Mouse (Mus musculus): ENCODE results near the gene Cul9.
"Not testable (repeated sequence)": the region's sequence is repeated elsewhere in the genome, so short reads cannot be mapped to it uniquely, and the experiment has no call there.

The Cul9 gene

DNA sequence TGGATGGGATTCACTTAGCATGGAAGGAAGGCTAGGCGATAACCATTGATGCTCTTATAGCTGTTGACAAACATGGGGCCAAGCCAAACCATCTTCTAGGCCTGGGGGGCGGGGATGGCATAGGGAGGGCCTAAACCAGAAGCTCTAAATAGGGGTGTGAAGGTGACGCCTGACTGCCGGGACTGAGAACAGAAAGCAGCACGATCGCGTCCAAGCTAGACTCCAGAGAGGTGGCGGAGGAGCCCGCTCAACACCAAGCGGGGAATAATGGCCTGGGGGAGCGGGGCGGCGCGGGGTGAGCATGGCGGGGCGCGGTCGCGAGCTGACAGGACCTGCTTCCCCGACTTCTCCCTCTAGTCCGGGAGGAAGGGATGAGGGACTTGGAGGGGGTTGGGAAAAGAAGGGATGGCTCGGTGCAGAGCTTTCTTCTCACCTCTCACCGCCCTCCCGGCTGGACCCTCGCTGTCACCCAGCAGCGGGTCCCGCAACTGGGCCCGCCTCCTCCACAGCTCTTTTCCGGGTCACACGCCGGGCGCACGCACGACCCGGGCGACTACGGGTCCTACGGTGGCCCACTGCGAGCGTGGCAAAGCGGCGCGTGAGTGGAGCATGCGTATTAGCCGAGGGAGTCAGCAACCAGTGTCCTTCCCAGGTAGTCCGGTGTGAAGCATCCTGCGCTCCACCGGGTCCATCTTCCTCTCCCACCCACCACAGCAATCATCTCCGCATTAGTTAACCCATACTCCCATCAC lies at the start of gene Cul9:
Gene Cul9 (minus strand): TSS at position 576 of the 752 bp plus-strand sequence.
- peak; percentile 58 for DNase-seq (ENCODE audit: low read depth, low spot score)

DNA sequence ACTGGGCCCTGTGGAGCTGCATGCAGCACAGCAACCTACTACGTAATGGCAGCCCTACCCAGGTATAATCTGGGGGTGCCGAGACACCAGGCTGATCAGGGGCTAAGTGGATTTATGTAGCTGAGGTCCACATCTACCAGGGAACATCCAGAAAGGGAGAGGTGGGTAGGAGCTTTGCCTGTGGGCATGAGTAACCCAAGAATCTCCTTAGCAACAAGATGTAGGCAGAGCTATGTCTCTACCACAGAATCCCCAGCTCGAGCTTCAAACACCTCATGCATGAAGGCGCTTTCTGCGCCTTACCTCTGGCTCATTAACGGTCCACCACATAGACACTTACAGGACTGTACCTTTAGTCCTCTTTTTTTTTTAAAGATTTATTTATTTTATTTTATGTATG lies 49.1 kb upstream of the Cul9 start:
- no peak for DNase-seq (ENCODE audit: low read depth, low spot score)

DNA sequence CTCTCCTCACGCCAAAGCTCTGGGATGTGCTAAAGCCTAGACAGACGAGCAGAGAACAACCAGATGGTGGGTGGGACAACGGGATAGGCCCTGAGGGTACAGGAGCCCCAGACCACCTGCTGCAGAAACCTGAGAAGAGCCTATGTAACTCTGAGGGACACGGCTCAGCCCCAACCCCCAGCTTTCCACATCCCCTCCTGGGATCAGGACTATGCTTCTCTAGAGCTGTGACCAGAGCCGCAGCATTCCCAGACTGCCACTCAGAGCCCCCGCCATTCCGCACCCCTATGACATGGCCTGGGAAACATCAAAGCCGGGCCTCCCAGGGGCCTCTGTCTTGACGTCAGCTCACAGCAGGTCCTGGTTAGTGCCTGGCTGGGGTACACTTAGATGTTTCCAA lies 48.4 kb upstream of the Cul9 start:
- DNase-seq (ENCODE audit: low read depth, low spot score) = no peak

DNA sequence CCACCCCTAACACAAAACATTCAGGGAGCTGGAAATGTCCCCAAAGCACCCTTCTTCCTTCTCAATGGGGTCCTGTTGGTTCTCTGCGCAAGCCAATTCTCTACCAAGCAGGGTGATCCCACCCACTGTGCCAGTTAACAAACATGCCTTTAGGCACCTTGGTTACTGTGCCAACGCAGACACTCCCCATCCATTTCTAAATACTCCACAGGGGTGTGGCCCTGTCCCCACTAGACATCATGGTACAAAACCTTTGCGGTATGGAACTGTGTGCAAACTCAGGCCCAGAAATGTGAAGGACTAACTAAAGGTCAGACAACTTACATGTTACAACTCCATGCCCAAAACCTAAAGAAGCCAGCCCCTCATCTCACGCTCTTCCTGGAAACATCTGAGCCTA lies 46.9 kb upstream of the Cul9 start:
- no peak for DNase-seq (ENCODE audit: low read depth, low spot score)

DNA sequence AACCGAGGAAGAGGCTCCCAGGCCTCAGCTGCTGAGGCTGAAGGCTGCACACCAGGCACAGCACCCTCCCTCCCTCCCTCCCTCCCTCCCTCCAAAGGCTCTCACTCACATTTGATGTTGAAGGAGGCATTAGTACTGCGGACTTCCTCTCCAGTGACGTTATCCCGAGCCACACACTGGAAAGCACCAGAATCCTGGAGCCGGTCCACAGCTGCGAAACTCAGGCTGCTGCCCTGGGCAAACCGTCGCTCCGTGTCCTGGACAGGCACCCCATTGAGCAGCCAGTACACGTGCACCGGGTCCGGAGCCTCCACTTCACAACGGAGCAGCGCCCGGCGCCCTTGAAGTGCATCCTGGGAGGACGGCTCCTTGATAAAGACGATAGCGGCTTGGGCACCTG lies 45.2 kb upstream of the Cul9 start:
- no peak for DNase-seq (ENCODE audit: low read depth, low spot score)

DNA sequence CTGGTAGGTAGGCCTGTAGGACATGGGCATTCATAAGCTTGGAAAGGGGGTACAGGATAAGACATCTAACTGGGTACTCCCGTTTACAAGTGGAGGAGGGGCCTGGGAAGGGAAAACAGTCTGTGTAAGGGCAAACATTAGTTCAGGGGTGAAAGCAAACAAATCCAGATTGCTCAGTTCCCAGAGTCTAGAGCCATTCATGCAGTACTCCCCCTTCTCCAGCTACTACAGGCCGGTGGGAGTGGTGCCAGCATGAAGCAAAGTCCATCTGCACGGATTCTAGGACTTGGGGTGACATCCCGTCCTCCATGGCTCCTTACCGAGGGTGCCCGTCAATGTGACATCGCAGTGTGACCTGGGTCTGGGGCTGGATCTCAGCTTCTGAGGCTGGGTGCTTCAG lies 44.3 kb upstream of the Cul9 start:
- DNase-seq (ENCODE audit: low read depth, low spot score) = no peak

DNA sequence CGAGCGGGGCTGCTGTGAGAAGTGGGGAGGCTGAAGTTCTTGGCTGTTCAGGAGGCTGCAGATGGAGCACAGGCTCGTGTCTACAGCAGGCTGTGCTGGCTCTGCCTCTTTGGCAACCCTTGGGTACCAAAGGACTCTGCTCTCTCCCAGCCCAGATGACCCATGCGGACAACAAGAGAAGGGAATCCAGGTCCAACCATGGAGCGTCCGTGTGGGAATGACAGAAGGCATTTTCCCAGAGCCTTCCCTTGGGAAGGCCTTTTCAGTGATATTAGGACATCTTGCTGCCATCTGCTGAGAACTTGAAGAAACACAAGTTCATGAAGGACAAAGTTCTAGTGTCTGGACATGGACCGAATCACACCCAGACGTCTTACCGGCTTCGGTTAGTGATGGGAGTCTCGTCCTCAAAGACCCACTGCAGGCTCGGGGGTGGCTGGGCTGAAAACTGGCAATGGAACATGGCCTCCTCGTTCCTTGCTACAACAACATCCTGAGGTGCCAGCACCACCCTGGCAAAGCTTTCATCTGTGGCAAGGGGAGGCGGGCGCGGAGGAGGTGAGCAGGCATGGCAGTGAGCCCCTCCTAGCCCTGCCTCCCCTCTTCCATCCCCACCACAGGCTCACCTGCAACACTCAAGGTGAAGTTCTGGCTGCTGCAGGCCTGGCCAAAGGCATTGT lies 43.6 kb upstream of the Cul9 start:
- no peak for DNase-seq (ENCODE audit: low read depth, low spot score)

DNA sequence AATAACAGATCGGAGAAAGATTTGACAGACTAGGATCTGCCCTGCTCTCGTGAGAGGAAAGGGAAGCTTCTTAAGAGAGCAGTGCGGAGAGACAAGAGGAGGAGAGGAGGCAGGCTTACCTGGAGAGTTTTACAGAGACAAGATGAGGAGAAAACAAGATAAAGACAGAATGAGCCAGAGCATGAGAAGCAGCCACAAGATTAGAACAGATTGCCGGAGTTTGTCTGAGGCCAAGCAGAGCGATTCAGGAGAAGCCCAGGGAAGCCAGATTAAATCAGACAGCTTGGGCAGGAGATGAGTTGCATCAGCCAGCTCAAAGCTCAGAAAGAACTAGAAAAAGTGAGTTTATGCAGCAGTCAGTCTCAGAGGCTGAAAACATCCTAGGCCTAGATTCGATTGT lies 42.7 kb upstream of the Cul9 start:
- no peak for DNase-seq (ENCODE audit: low read depth, low spot score)

DNA sequence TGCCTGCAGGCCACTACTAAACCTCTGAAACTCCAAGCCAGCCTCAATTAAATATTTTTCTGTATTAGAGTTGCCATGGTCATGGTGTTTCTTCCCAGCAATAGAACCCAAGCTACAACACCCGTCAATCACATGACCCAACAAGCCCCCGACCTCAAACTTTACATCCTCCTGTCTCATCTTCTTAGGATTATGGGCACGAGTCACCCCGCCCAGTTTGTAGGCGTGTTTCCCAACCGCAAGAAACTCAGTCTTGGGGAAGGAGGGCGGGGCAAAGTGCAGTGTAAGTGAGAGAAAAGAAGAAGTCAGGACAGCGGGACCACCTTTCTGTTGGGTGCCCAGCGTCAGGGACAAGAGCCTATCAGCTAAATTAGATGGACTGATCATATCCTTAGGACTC lies 42.0 kb upstream of the Cul9 start:
- DNase-seq (ENCODE audit: low read depth, low spot score) = no peak

DNA sequence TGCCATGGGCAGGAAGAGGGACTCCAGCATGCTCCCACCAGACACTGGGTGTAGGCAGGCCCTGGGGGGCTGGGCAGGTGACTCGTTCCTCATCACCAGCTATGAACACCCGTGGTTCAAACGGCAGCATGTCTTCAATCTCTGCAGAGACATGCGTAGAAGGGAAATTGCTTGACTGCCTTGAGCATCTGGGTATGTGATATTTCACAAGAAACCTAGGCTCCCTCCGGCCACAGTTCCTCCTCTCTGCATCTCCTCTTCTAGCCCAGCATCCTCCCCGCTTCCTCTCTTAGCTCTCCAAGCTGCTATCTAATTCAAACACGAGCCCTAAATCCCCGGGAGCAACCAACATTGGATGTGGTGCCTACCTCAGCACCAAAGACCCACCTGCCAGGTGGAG lies 40.1 kb upstream of the Cul9 start:
- DNase-seq (ENCODE audit: low read depth, low spot score) = no peak

DNA sequence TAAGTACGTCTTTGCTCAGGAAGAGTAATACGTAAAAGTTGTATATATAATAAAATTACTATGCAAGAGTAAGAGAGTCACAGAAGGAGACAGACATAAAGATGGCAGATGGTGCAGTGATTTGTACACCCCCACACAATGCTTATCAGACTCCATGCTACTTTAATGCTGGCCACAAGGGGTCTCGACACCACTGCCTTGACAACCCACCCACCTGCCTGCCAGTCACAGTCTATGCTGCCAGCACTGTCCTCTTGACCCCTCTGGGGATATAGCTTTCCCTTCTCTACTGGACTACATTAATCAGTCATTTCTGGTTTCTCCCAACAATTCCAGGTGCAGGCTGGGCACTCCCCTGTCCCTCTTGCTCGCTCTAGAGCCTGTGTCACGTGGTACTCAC lies 32.5 kb upstream of the Cul9 start:
- DNase-seq (ENCODE audit: low read depth, low spot score) = no peak

DNA sequence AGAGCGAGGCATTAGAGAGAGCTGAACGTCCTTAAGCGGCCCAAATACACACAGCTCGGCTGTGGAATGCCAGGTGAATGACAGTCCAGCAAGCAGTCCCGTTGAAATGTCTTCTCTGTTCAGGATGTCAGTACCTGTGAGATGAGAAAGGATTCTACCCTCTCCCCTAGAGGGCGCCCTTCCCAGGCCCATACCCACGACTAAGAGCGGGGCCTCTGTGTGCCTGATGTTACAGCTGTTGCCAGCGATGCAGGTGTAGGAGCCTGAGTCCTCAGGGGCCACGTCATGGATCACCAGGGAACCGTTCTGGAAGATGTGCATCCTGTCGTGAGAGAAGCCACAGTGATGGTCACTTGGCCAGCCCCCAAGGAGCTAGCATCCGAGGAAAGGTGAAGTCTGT lies 29.9 kb upstream of the Cul9 start:
- peak; percentile 59 for DNase-seq (ENCODE audit: low read depth, low spot score)

DNA sequence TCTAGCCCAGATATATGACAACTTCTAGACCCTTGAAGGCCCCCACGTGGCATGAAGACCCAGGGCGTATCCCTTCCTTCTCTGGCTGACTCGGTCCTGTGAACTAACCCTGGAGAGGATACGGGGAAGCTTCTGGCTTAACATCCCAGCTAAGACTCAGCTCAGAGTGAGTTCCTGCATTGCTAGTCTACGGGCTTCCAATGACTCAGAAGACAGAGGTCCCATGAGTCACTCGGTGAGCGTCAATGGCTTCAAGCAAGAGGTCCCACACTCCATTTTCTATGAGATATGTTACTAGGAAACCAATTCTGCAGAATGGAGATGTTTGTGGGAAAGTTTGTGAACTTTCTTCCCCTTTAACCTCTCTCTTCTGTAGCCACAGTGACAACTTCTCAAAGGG lies 28.3 kb upstream of the Cul9 start:
- no peak for DNase-seq (ENCODE audit: low read depth, low spot score)

DNA sequence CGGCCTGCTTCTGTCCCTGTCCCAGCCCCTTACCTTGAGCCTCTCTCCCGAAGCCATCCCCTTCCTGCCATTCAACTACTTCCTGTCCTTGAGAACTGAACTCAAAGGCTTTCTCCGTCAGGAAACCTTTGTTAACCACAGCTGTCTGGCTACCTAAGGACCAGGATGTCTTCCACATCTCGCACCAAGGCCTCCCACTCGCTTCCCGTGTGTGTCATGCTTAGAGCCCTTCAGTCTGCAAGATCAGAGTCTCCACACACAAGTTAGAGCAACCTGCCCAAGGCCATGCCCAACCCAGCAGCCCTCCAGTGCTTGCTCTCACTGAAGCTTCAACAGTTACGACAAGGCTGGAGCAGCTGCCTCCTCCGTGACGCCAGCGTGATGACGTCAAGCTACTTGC lies 24.8 kb upstream of the Cul9 start:
- DNase-seq (ENCODE audit: low read depth, low spot score) = no peak

DNA sequence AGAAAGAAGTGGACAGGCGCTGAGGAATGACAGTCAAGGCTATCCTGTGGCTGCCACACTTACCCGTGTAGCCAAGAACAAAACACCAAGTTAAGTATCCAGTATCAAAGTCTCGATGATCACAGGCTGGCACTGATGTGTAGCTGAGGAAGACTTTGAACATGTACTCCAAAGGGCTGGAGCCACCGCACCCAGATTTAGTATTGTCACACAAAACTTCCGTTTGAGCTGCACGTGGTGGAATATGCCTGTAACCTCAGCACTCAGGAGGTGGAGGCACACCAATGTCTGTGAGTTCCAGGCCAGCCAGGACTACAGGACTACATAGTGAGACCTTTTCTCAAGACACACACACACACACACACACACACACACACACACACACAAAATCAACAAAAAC lies 13.0 kb upstream of the Cul9 start:
- DNase-seq (ENCODE audit: low read depth, low spot score) = no peak

DNA sequence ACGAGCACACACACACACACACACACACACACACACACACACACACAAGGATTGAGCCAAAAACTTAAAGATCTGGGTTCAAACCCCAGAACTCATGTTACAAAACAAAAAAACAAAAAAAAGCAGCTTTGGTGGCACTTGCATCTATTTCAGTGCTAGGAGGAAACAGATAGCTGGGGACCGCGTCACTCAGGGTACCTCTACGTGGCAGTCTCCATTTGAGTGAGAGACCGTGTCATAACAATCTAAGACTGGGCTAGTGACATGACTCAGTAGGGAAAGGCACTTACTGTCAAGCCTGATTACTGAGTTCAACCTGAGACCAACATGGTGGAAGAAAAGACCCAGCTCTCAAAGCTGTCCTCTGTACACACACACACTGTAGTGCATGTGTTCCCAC lies 12.0 kb upstream of the Cul9 start:
- no peak for DNase-seq (ENCODE audit: low read depth, low spot score)

DNA sequence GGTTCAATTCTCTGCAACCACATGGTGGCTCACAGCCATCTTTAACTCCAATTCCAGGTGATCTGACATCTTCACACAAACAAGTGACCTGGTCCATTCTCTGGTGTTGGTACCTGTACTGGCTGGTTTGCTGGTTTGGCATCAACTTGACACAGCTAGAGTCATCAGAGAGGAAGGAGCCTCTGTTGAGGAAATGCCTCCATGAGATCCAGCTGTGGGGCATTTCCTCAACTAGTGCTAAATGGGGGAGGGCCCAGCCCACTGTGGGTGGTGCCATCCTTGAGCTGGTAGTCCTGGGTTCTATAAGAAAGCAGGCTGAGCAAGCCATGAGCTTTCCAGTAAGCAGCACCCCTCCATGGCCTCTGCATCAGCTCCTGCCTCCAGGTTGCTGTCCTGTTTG lies 11.1 kb upstream of the Cul9 start:
- not testable (repeated sequence) for DNase-seq (ENCODE audit: low read depth, low spot score)

DNA sequence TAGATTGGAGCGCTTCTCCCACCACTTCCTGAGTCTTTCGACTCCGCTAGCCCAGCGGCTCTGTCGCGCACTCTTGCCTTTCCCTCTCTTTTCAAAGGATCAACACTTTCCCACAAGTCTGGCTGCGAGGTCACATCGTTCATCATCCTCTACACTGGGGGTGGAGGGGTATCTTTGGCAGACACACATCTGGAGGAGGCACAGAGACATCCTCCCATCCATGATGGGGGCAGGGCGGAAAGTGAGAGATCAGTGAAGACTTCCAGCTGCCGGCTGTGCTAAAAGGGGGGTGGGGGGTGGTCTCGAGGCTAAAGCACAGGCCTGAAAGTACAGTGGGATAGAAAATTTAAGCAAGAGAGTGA lies 10.4 kb upstream of the Cul9 start:
- peak; percentile 56 for DNase-seq (ENCODE audit: low read depth, low spot score)

DNA sequence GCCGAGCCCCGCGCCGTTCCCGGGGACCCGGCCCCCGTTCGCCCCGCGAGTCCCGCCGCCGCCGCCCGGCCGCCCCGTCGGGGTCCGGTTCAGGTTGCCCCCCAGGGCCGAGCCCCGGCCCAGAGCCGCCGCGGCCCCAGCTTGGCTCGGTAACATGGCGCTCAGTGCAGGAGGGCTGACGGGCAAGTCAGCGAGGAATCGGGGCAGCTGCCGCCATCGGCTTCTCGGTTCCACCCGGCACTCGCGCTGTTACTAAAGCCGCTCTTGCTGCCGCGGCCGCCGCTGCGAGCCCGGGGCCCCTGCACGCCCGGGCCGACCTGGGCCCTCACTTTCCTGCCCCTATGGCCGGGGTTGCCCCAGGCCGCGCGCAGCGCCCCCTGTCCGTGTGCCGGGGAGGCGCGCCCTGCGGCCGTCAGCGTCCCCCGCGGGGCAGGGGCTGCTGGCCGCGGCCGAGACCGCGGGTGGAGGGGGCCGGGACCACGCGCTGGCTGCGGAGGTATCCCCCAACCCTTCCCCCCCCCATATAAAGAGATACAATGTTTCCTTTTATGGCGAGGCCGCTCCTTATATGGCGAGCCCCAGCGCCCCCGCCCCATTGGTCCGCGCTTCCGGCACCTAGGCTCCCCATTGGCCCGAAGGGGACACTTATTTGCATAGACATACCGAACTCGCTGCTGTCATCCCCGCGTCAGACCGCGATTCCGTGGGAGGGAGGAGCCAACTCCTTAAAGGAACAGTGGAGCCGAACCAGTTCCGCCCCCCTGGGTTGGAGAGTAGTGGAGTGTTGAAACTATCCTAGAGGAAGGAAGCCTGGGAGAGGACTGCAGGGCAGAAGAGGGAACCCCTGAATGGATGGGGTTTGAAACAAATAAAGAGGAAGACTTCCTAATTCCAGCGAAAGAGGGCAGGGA lies 9.7 kb upstream of the Cul9 start, which contains the start of gene Srf:
Gene Srf (minus strand): TSS at position 503 of the 911 bp plus-strand sequence.
- DNase-seq (ENCODE audit: low read depth, low spot score) = peak; percentile 98

DNA sequence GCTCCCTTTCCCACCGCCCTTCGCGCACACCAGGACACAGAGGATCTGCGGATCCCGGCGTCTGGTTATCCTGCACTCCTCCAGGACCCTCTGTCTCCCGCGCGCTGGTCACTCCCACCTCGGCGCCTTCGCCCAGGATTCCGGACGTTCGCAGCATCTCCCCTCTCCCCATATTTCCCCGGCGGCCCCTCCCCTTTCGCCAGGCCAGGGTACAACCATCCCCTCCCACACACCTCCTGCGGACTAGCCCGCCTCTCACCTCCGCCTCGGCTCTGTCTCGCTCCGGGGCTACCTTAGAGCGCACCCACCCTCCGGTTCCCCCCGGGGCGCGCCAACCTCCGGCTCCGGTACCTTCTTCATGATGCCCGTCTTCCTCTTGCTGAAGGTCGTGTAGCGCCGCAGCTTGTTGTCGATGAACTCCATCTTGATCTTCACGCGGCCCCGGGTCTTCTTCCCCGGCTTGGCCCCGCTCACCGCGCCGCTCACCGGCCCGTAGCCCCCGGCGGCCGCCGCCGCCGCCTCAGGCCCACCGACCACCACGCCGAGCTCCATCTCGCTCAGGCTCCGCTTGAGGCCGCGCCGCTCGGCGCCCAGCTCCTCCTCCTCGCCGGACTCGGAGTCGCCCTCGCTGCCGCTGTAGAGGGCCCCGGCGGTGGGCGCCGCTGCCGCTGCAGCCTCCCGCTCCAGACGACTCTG lies 8.9 kb upstream of the Cul9 start:
- DNase-seq (ENCODE audit: low read depth, low spot score) = peak; percentile 39

DNA sequence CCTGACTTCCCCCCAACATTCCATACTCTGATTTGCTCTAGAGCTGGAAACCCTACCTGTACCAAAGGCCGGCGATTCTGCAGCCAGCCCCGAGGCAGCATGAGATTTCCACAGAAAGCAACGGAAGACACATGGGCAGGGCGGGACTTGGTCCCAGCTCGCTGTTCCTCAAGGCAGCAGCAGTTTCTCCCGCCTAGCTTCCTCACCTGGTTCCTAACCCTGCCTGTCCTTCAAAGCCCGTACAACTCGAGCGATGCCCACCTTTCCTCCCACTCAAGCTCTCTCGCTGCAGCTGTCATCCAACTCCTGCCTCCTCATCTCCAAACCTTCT lies 8.4 kb upstream of the Cul9 start:
- no peak for DNase-seq (ENCODE audit: low read depth, low spot score)

DNA sequence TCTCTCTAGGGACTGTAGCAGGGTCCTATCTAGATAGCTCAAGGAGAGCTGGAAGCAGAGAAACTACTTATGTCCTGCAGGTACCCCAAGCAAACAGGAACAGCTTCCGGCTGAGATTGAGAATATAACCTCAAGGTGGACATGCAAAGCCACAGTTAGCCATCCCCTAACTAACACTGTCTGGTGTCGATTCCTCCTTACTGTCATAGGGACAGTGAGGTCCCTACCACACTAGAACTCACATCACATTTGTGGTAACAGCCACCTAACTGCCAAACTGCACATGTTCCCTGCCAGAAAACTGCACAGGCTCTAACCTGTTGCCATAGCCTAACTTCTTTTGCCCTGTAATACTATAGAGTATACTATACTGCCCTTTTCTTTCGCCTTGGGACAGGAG lies 7.7 kb upstream of the Cul9 start:
- DNase-seq (ENCODE audit: low read depth, low spot score) = no peak
